Mouse (Mus musculus) forelimb bud, embryonic 11.5 days (tissue): ENCODE results near the gene Cd2bp2.
"Not testable (repeated sequence)": the region's sequence is repeated elsewhere in the genome, so short reads cannot be mapped to it uniquely, and the experiment has no call there.

Experiments
- DNase-seq: peaks from one replicate; pipeline ENCODE4 v3.0.0-alpha.2; 2012; ENCODE audit warnings: low read depth, low spot score

Cd2bp2 gene

GRCm38 (mm10) chr7:127190672-127191071 is 5.2 kb downstream of the Cd2bp2 start:
- DNase-seq = no peak

- no peak for DNase-seq
Measured at GRCm38 (mm10) chr7:127188305-127189276, 7.3 kb downstream of the Cd2bp2 start.

- DNase-seq = no peak
Measured at GRCm38 (mm10) chr7:127187351-127187750, 8.5 kb downstream of the Cd2bp2 start.

GRCm38 (mm10) chr7:127185601-127186000 is 10.2 kb downstream of the Cd2bp2 start:
- no peak for DNase-seq

GRCm38 (mm10) chr7:127184720-127185119 is 11.1 kb downstream of the Cd2bp2 start:
- no peak for DNase-seq

GRCm38 (mm10) chr7:127183828-127184227 is 12.0 kb downstream of the Cd2bp2 start:
- DNase-seq = no peak

GRCm38 (mm10) chr7:127183345-127183744 is 12.5 kb downstream of the Cd2bp2 start:
- no peak for DNase-seq

- DNase-seq = not testable (repeated sequence)
Measured at GRCm38 (mm10) chr7:127181724-127182123, 14.1 kb downstream of the Cd2bp2 start.

GRCm38 (mm10) chr7:127180783-127181182 is 15.1 kb downstream of the Cd2bp2 start:
- DNase-seq = no peak

- DNase-seq = no peak
Measured at GRCm38 (mm10) chr7:127176937-127177336, 18.9 kb downstream of the Cd2bp2 start.

- no peak for DNase-seq
Measured at GRCm38 (mm10) chr7:127166501-127166900, 29.3 kb downstream of the Cd2bp2 start.

GRCm38 (mm10) chr7:127165607-127166493 is 30.0 kb downstream of the Cd2bp2 start:
- DNase-seq = no peak

- DNase-seq = no peak
Measured at GRCm38 (mm10) chr7:127164002-127164401, 31.8 kb downstream of the Cd2bp2 start.

- no peak for DNase-seq
Measured at GRCm38 (mm10) chr7:127162546-127162945, 33.3 kb downstream of the Cd2bp2 start.

- no peak for DNase-seq
Measured at GRCm38 (mm10) chr7:127157548-127157947, 38.3 kb downstream of the Cd2bp2 start.

- DNase-seq = no peak
Measured at GRCm38 (mm10) chr7:127153477-127153876, 42.4 kb downstream of the Cd2bp2 start.

- DNase-seq = no peak
Measured at GRCm38 (mm10) chr7:127152464-127152863, 43.4 kb downstream of the Cd2bp2 start.

GRCm38 (mm10) chr7:127147901-127148300 is 47.9 kb downstream of the Cd2bp2 start:
- no peak for DNase-seq

GRCm38 (mm10) chr7:127146267-127146603 is 49.6 kb downstream of the Cd2bp2 start:
- no peak for DNase-seq

- DNase-seq = no peak
Measured at GRCm38 (mm10) chr7:127145387-127146266, 50.2 kb downstream of the Cd2bp2 start.

GRCm38 (mm10) chr7:127144412-127144811 is 51.4 kb downstream of the Cd2bp2 start:
- no peak for DNase-seq
